Mouse (Mus musculus): Measurements from ENCODE around the gene Osbpl8.
A peak's percentile ranks its signal among the peaks of the same experiment; 100 is the strongest.

- no peak for TF ChIP-seq CTCF (conservative IDR thresholded peaks at IDR 0.05 in 1 of 2, IDR thresholded peaks at IDR 0.05 in 1 of 2; ENCODE audit: low read depth in 2 of 2, low read length in 2 of 2)
- TF ChIP-seq SMC3 (IDR thresholded peaks at IDR 0.05; ENCODE audit: low read depth, low read length): no peak
- TF ChIP-seq ZC3H11A (IDR thresholded peaks at IDR 0.05; ENCODE audit: low read depth, low read length): no peak
- TF ChIP-seq ETS1 (conservative IDR thresholded peaks at IDR 0.05; ENCODE audit: low read depth, low read length): no peak
- 0 out of 2 replicates have a peak, but pooled peaks have one; percentile 49 for TF ChIP-seq MAFK (IDR thresholded peaks at IDR 0.05; ENCODE audit: insufficient replicate concordance, low read length)
- TF ChIP-seq POLR2A (IDR thresholded peaks at IDR 0.05; ENCODE audit: low read depth, low read length): no peak
- TF ChIP-seq PAX5 (IDR thresholded peaks at IDR 0.05; ENCODE audit: low read length): no peak
- TF ChIP-seq IRF4 (IDR thresholded peaks at IDR 0.05; ENCODE audit: low read depth, low read length): no peak
- no peak for TF ChIP-seq CHD2 (IDR thresholded peaks at IDR 0.05; ENCODE audit: low read length)
- no peak for TF ChIP-seq RCOR1 (conservative IDR thresholded peaks at IDR 0.05; ENCODE audit: low read depth, low read length)
- TF ChIP-seq ELF1 (IDR thresholded peaks at IDR 0.05; ENCODE audit: low read depth, low read length): no peak
- no peak for TF ChIP-seq JUND (conservative IDR thresholded peaks at IDR 0.05; ENCODE audit: low read depth, low read length)
- no peak for TF ChIP-seq ZKSCAN1 (IDR thresholded peaks at IDR 0.05; ENCODE audit: borderline replicate concordance, low read depth, low read length)
Measured at GRCm38 (mm10) chr10:111163601-111164240, 831 bp upstream of the Osbpl8 start.

All from CH12.LX (cell line).